24 mouse cellular contexts compared by ENCODE assay signal in genomic region chr2:170903367-170903766, GRCm38 (mm10).
DNase-seq lines count a peak whose midpoint lies in the region; ATAC-seq and TF ChIP-seq lines count a peak whose summit lies in the region.
"Had no signal": no experiment of that assay in that cellular context is flagged by ENCODE, and none has a peak within 500 bp of the region (broad histone marks: within the 10 kb centered on the region; RNA-seq: fewer than 3 reads in every experiment).

No protein-coding gene starts in this region.

- H3K9ac ChIP-seq in midbrain, embryonic 11.5 days (ENCODE audit: low read length) = no peak overlapping the region
- no peak overlapping the region for H3K9ac ChIP-seq in midbrain, embryonic 16.5 days (ENCODE audit: low read depth, low read length)
- no peak overlapping the region for H3K9ac ChIP-seq in forebrain, embryonic 16.5 days (replicated peaks; ENCODE audit: low read depth, low read length)
- H3K9ac ChIP-seq: heart, embryonic 12.5 days; hindbrain, embryonic 13.5 days; kidney, embryonic 15.5 days; limb, embryonic 13.5 days; liver, embryonic 14.5 days; lung, embryonic 15.5 days; neural tube, embryonic 12.5 days had no signal

- H3K36me3 ChIP-seq in midbrain, embryonic 11.5 days (ENCODE audit: control insufficient read depth, insufficient read depth, low read length) = no peaks in the 10 kb centered on the region
- H3K36me3 ChIP-seq in midbrain, embryonic 16.5 days (ENCODE audit: control insufficient read depth, insufficient read depth, low read length) = no peaks in the 10 kb centered on the region
- no peaks in the 10 kb centered on the region for H3K36me3 ChIP-seq in forebrain, embryonic 16.5 days (ENCODE audit: control insufficient read depth, insufficient read depth)
- H3K36me3 ChIP-seq: heart, embryonic 12.5 days; hindbrain, embryonic 13.5 days; kidney, embryonic 15.5 days; limb, embryonic 13.5 days; lung, embryonic 15.5 days; neural tube, embryonic 12.5 days had no signal

- H3K9me3 ChIP-seq in midbrain, embryonic 11.5 days (ENCODE audit: control insufficient read depth, low read length) = no peaks in the 10 kb centered on the region; the same call in 1 of the 2 replicates
- 0 out of 2 replicates have a peak, but pooled peaks cover 2% of the 10 kb centered on the region for H3K9me3 ChIP-seq in midbrain, embryonic 16.5 days (replicated peaks; ENCODE audit: control insufficient read depth, low read length, poor library complexity, severe bottlenecking)
- H3K9me3 ChIP-seq in forebrain, embryonic 16.5 days (ENCODE audit: control insufficient read depth, low read length) = no peaks in the 10 kb centered on the region
- H3K9me3 ChIP-seq: kidney, embryonic 15.5 days; limb, embryonic 13.5 days; lung, embryonic 15.5 days; neural tube, embryonic 12.5 days had no signal

- 92% methylated on average over 9 of the region's 9 CpGs for WGBS in midbrain, embryonic 11.5 days
- WGBS in midbrain, embryonic 16.5 days = 99% methylated on average over 9 of the region's 9 CpGs
- whole genome bisulfite sequencing in forebrain, embryonic 16.5 days = 94% methylated on average over 9 of the region's 9 CpGs

- peak; percentile 23 for DNase-seq in midbrain, embryonic 11.5 days (ENCODE audit: low spot score, missing footprints)
- no peak for DNase-seq in brain, embryonic 14.5 days (ENCODE audit: low read depth)
- DNase-seq in right cerebral cortex, adult 2 months (ENCODE audit: low spot score in 2 of 2) = no peak
- no peak for DNase-seq in cerebellum, adult 8-10 months
- DNase-seq in layer of hippocampus, adult 9-11 months = no peak
- DNase-seq: adrenal gland, postnatal 10 days; B cell, adult 2 months; cerebellum, adult 11-12 months; cerebellum, postnatal 25 days; embryo, embryonic 11 days; heart, postnatal 14 days; kidney, postnatal 4 days; right cerebral cortex, adult 18-20 months; thymus, postnatal 36 days had no signal

- ATAC-seq in midbrain, embryonic 11.5 days (ENCODE audit: low FRiP score) = no peak
- no peak for ATAC-seq in midbrain, embryonic 16.5 days
- no peak for ATAC-seq in forebrain, embryonic 16.5 days

- TF ChIP-seq CTCF in brain, embryonic 14.5 days (IDR thresholded peaks at IDR 0.05; ENCODE audit: borderline replicate concordance, extremely low read depth, insufficient read depth, insufficient read length) = 0 out of 2 replicates have a peak, but pooled peaks have one; percentile 5

- TF ChIP-seq POLR2A in brain, embryonic 14.5 days (IDR thresholded peaks at IDR 0.05; ENCODE audit: borderline replicate concordance, extremely low read depth, insufficient read depth, insufficient read length, poor library complexity, severe bottlenecking) = no peak

- no peak overlapping the region for H3K4me2 ChIP-seq in midbrain, embryonic 11.5 days
- H3K4me2 ChIP-seq in midbrain, embryonic 16.5 days (ENCODE audit: low read length) = no peak overlapping the region
- H3K4me2 ChIP-seq in forebrain, embryonic 16.5 days (ENCODE audit: low read length) = no peak overlapping the region
- H3K4me2 ChIP-seq: heart, embryonic 12.5 days; kidney, embryonic 15.5 days; limb, embryonic 13.5 days; lung, embryonic 15.5 days; neural tube, embryonic 12.5 days had no signal

- H3K27me3 ChIP-seq in midbrain, embryonic 11.5 days (ENCODE audit: control insufficient read depth, insufficient read depth, low read length) = no peaks in the 10 kb centered on the region
- no peaks in the 10 kb centered on the region for H3K27me3 ChIP-seq in midbrain, embryonic 16.5 days (ENCODE audit: control insufficient read depth, insufficient read depth, low read depth, low read length)
- no peaks in the 10 kb centered on the region for H3K27me3 ChIP-seq in forebrain, embryonic 16.5 days (replicated peaks; ENCODE audit: control insufficient read depth, insufficient read depth, low read length)
- H3K27me3 ChIP-seq: heart, embryonic 12.5 days; hindbrain, embryonic 13.5 days; kidney, embryonic 15.5 days; limb, embryonic 13.5 days; lung, embryonic 15.5 days; neural tube, embryonic 12.5 days had no signal

- no peak overlapping the region for H3K27ac ChIP-seq in midbrain, embryonic 11.5 days (ENCODE audit: low read depth, low read length)
- no peak overlapping the region for H3K27ac ChIP-seq in midbrain, embryonic 16.5 days (ENCODE audit: low read length)
- H3K27ac ChIP-seq in forebrain, embryonic 16.5 days (ENCODE audit: low read length) = peak overlapping the region; percentile 56; the same call in 1 of the 2 replicates
- H3K27ac ChIP-seq: kidney, embryonic 15.5 days; limb, embryonic 13.5 days; liver, embryonic 14.5 days; lung, embryonic 15.5 days; macrophage; neural tube, embryonic 12.5 days had no signal

- H3K4me1 ChIP-seq in midbrain, embryonic 11.5 days (ENCODE audit: control insufficient read depth, insufficient read depth, low read length) = 0 out of 2 replicates have a peak, but pooled peaks cover 2% of the 10 kb centered on the region
- H3K4me1 ChIP-seq in midbrain, embryonic 16.5 days (ENCODE audit: control insufficient read depth, insufficient read depth, low read length) = peaks cover 11% of the 10 kb centered on the region
- H3K4me1 ChIP-seq in forebrain, embryonic 16.5 days (replicated peaks; ENCODE audit: control insufficient read depth, insufficient read depth, low read length) = peaks cover 7% of the 10 kb centered on the region; the same call in 1 of the 2 replicates
- H3K4me1 ChIP-seq: heart, embryonic 12.5 days; kidney, embryonic 15.5 days; lung, embryonic 15.5 days had no signal

- no peak overlapping the region for H3K4me3 ChIP-seq in midbrain, embryonic 11.5 days (ENCODE audit: low read depth, low read length)
- no peak overlapping the region for H3K4me3 ChIP-seq in midbrain, embryonic 16.5 days (ENCODE audit: low read depth, low read length)
- no peak overlapping the region for H3K4me3 ChIP-seq in forebrain, embryonic 16.5 days (replicated peaks; ENCODE audit: low read length)
- H3K4me3 ChIP-seq: heart, embryonic 12.5 days; hindbrain, embryonic 13.5 days; kidney, embryonic 15.5 days; limb, embryonic 13.5 days; lung, embryonic 15.5 days; neural tube, embryonic 12.5 days had no signal
